Comparison of ENCODE assay signal across 27 mouse cellular contexts in the genomic region with DNA sequence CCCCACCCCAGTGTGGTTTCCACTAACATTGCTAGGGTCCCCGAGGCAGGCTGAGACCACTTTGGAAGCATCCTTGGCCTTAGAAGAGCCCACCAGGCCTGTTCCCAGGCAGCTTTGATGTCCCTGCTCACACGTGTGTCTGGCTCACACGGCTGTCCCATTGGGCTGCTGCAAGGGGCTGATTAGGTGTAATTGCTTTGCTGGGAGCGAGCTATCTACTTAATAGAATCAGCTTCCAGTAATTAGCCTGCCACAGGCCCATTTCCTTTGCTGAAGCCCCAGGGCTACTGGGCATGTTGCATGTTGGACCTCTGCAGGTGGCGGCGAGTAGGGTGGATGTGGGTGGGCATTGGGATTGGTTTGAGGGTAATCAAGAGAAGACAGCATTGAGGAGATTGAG. TPM values are rescaled to one million over a fixed set of nuclear protein-coding genes. Genes with fewer than 3 reads are reported as not detected.
DNase-seq lines count a peak whose midpoint lies in the region; ATAC-seq and TF ChIP-seq lines count a peak whose summit lies in the region.
"Had no signal": no experiment of that assay in that cellular context is flagged by ENCODE, and none has a peak within 500 bp of the region (broad histone marks: within the 10 kb centered on the region; RNA-seq: fewer than 3 reads in every experiment).

No protein-coding gene starts in this region.

- ATAC-seq in forebrain, embryonic 14.5 days = no peak
- no peak for ATAC-seq in forebrain, embryonic 13.5 days
- 0 out of 2 replicates have a peak, but pooled peaks have one; percentile 58 for ATAC-seq in midbrain, embryonic 13.5 days
- ATAC-seq: activated CD4-positive, CD25-positive, alpha-beta regulatory T cell, adult 4 months; intestine, embryonic 16.5 days; Patski had no signal

- no peak for TF ChIP-seq CTCF in brain, embryonic 14.5 days (IDR thresholded peaks at IDR 0.05; ENCODE audit: borderline replicate concordance, extremely low read depth, insufficient read depth, insufficient read length)

- no peak overlapping the region for H3K4me2 ChIP-seq in forebrain, embryonic 14.5 days (ENCODE audit: low read length)
- no peak overlapping the region for H3K4me2 ChIP-seq in forebrain, embryonic 13.5 days
- no peak overlapping the region for H3K4me2 ChIP-seq in midbrain, embryonic 13.5 days (replicated peaks)
- H3K4me2 ChIP-seq: embryonic facial prominence, embryonic 12.5 days; hindbrain, embryonic 15.5 days had no signal

- peak; percentile 35 for DNase-seq in adrenal gland, adult 2 months
- DNase-seq in adrenal gland, postnatal 10 days = no peak
- DNase-seq in forebrain, embryonic 14.5 days (ENCODE audit: low spot score) = peak; percentile 41
- DNase-seq in midbrain, embryonic 10.5 days (ENCODE audit: low spot score) = no peak
- peak; percentile 65 for DNase-seq in brain, embryonic 14.5 days (ENCODE audit: low read depth)
- no peak for DNase-seq in lung, adult 18-20 months
- DNase-seq: adrenal gland, postnatal 25 days; cerebellum, adult 11 months; embryo, embryonic 11 days; gastrocnemius, postnatal 36 days; heart, adult 11 months; kidney, adult 2 months had no signal

- H3K4me3 ChIP-seq in forebrain, embryonic 14.5 days (ENCODE audit: low read depth, low read length) = no peak overlapping the region
- H3K4me3 ChIP-seq in forebrain, embryonic 13.5 days = no peak overlapping the region
- no peak overlapping the region for H3K4me3 ChIP-seq in midbrain, embryonic 13.5 days (replicated peaks)
- no peak overlapping the region for H3K4me3 ChIP-seq in midbrain, embryonic 10.5 days
- H3K4me3 ChIP-seq: embryonic facial prominence, embryonic 12.5 days; hindbrain, embryonic 15.5 days had no signal

- H3K27me3 ChIP-seq in forebrain, embryonic 14.5 days (replicated peaks; ENCODE audit: control insufficient read depth, insufficient read depth, low read length) = no peaks in the 10 kb centered on the region
- peaks cover 11% of the 10 kb centered on the region; the same call in 1 of the 2 replicates for H3K27me3 ChIP-seq in forebrain, embryonic 13.5 days
- H3K27me3 ChIP-seq in midbrain, embryonic 13.5 days = peaks cover 14% of the 10 kb centered on the region
- peaks cover 7% of the 10 kb centered on the region for H3K27me3 ChIP-seq in midbrain, embryonic 10.5 days (ENCODE audit: low read depth, poor library complexity, severe bottlenecking)

- no peak for TF ChIP-seq POLR2A in brain, embryonic 14.5 days (IDR thresholded peaks at IDR 0.05; ENCODE audit: borderline replicate concordance, extremely low read depth, insufficient read depth, insufficient read length, poor library complexity, severe bottlenecking)

- H3K4me1 ChIP-seq in forebrain, embryonic 14.5 days (ENCODE audit: control insufficient read depth, insufficient read depth, low read length) = no peaks in the 10 kb centered on the region
- no peaks in the 10 kb centered on the region for H3K4me1 ChIP-seq in forebrain, embryonic 13.5 days
- no peaks in the 10 kb centered on the region for H3K4me1 ChIP-seq in midbrain, embryonic 13.5 days (replicated peaks)
- peaks cover 8% of the 10 kb centered on the region; the same call in 1 of the 2 replicates for H3K4me1 ChIP-seq in midbrain, embryonic 10.5 days
- H3K4me1 ChIP-seq: embryonic facial prominence, embryonic 12.5 days had no signal

- H3K36me3 ChIP-seq in forebrain, embryonic 14.5 days (ENCODE audit: control insufficient read depth, insufficient read depth, low read length) = no peaks in the 10 kb centered on the region
- no peaks in the 10 kb centered on the region for H3K36me3 ChIP-seq in forebrain, embryonic 13.5 days (ENCODE audit: poor library complexity, severe bottlenecking)
- no peaks in the 10 kb centered on the region for H3K36me3 ChIP-seq in midbrain, embryonic 13.5 days
- H3K36me3 ChIP-seq in midbrain, embryonic 10.5 days = no peaks in the 10 kb centered on the region
- H3K36me3 ChIP-seq: embryonic facial prominence, embryonic 12.5 days; hindbrain, embryonic 15.5 days had no signal

- H3K9me3 ChIP-seq in forebrain, embryonic 14.5 days (replicated peaks; ENCODE audit: control insufficient read depth, low read length) = no peaks in the 10 kb centered on the region
- H3K9me3 ChIP-seq in forebrain, embryonic 13.5 days (replicated peaks) = no peaks in the 10 kb centered on the region
- H3K9me3 ChIP-seq in midbrain, embryonic 13.5 days = no peaks in the 10 kb centered on the region
- no peaks in the 10 kb centered on the region for H3K9me3 ChIP-seq in midbrain, embryonic 10.5 days (replicated peaks)
- H3K9me3 ChIP-seq: embryonic facial prominence, embryonic 12.5 days; hindbrain, embryonic 15.5 days had no signal

- WGBS in forebrain, embryonic 14.5 days = 34% methylated on average over 6 of the region's 6 CpGs
- 38% methylated on average over 6 of the region's 6 CpGs for WGBS in forebrain, embryonic 13.5 days
- 56% methylated on average over 6 of the region's 6 CpGs for WGBS in midbrain, embryonic 13.5 days
- WGBS in midbrain, embryonic 10.5 days = 83% methylated on average over 6 of the region's 6 CpGs

- no peak overlapping the region for H3K27ac ChIP-seq in forebrain, embryonic 14.5 days (ENCODE audit: low read depth, low read length)
- H3K27ac ChIP-seq in forebrain, embryonic 13.5 days = no peak overlapping the region
- H3K27ac ChIP-seq in midbrain, embryonic 13.5 days = no peak overlapping the region; the same call in 1 of the 2 replicates
- no peak overlapping the region for H3K27ac ChIP-seq in midbrain, embryonic 10.5 days (replicated peaks)
- H3K27ac ChIP-seq: embryonic facial prominence, embryonic 12.5 days; hindbrain, embryonic 15.5 days had no signal

- no peak overlapping the region for H3K9ac ChIP-seq in forebrain, embryonic 14.5 days (ENCODE audit: low read length)
- H3K9ac ChIP-seq in forebrain, embryonic 13.5 days = no peak overlapping the region
- no peak overlapping the region for H3K9ac ChIP-seq in midbrain, embryonic 13.5 days (replicated peaks)
- H3K9ac ChIP-seq: embryonic facial prominence, embryonic 12.5 days; hindbrain, embryonic 15.5 days had no signal

RNA-seq across cellular contexts. Expression of a gene that starts 7.2 kb away (rescaled TPM):
- total RNA-seq in adrenal gland, adult 2 months (2021) = 1,000 to 10,000 TPM; 1,225 to 1,281 TPM
- 6,176 and 11,313 TPM in 2 replicates for polyA plus RNA-seq in adrenal gland, adult 2 months (2012; rRNA removed)
- 100 to 1,000 TPM; 549 to 558 TPM for total RNA-seq in adrenal gland, postnatal 10 days (2021)
- polyA plus RNA-seq in forebrain, embryonic 14.5 days (2014; fragmentation: Nextera tagmentation; extraction: Ambion mirVana) = 2.1 and 2.5 TPM in 2 replicates
- polyA plus RNA-seq in forebrain, embryonic 13.5 days (2015; fragmentation: Nextera tagmentation; extraction: Ambion mirVana) = 1.0 TPM in 2 replicates
- polyA plus RNA-seq in midbrain, embryonic 13.5 days (2015; fragmentation: Nextera tagmentation; extraction: Ambion mirVana) = 1.9 and 2.0 TPM in 2 replicates
- 0.12 and 0.27 TPM in 2 replicates for polyA plus RNA-seq in midbrain, embryonic 10.5 days (2016; fragmentation: Nextera tagmentation; extraction: Ambion mirVana)
- 5.5 and 10.9 TPM in 2 replicates for polyA plus RNA-seq in brain, embryonic 14.5 days (2012; rRNA removed)
- total RNA-seq: common myeloid progenitor, adult 5-6 weeks; MEL had no signal
- polyA plus RNA-seq: activated CD4-positive, CD25-positive, alpha-beta regulatory T cell, adult 4 months; C2C12; Patski had no signal

RNA-seq across cellular contexts. Expression of a gene that starts 35.1 kb away (rescaled TPM):
- 1 to 10 TPM in 1 of 2 experiments, under 1 TPM in 1; 0.92 to 2.4 TPM for total RNA-seq in adrenal gland, adult 2 months (2021)
- 1.7 and 3.4 TPM in 2 replicates for polyA plus RNA-seq in adrenal gland, adult 2 months (2012; rRNA removed)
- total RNA-seq in adrenal gland, postnatal 10 days (2021) = 1 to 10 TPM in 1 of 2 experiments, under 1 TPM in 1; 0.67 to 1.1 TPM
- not detected in 2 replicates for polyA plus RNA-seq in forebrain, embryonic 14.5 days (2014; fragmentation: Nextera tagmentation; extraction: Ambion mirVana)
- not detected in 2 replicates for polyA plus RNA-seq in forebrain, embryonic 13.5 days (2015; fragmentation: Nextera tagmentation; extraction: Ambion mirVana)
- polyA plus RNA-seq in midbrain, embryonic 13.5 days (2015; fragmentation: Nextera tagmentation; extraction: Ambion mirVana) = not detected in 2 replicates
- polyA plus RNA-seq in midbrain, embryonic 10.5 days (2016; fragmentation: Nextera tagmentation; extraction: Ambion mirVana) = not detected in 2 replicates
- not detected in 2 replicates for polyA plus RNA-seq in brain, embryonic 14.5 days (2012; rRNA removed)
- total RNA-seq: common myeloid progenitor, adult 5-6 weeks; gastrocnemius, adult 8-10 months; gastrocnemius, postnatal 36 days; heart, postnatal 10 days; hematopoietic stem cell, adult 5-6 weeks; MEL had no signal
- polyA plus RNA-seq: activated CD4-positive, CD25-positive, alpha-beta regulatory T cell, adult 4 months; C2C12; embryonic facial prominence, embryonic 12.5 days; forebrain, embryonic 11.5 days; heart, embryonic 14.5 days; hindbrain, embryonic 15.5 days; intestine, embryonic 16.5 days; kidney, adult 2 months; Patski had no signal

Comparison
In these comparisons a context has a peak if more than half of its experiments do, and no peak if none do; other contexts are left out.
1. DNase-seq: peak in adrenal gland, adult 2 months (single experiment), forebrain, embryonic 14.5 days (single experiment) and brain, embryonic 14.5 days (single experiment); none in adrenal gland, postnatal 10 days (single experiment), midbrain, embryonic 10.5 days (single experiment) and lung, adult 18-20 months (0 of 2).
2. RNA of a gene that starts 7.2 kb away (polyA plus RNA-seq): 6,176 to 11,313 TPM in adrenal gland, adult 2 months; 5.5 to 10.9 TPM in brain, embryonic 14.5 days, 2.1 to 2.5 TPM in forebrain, embryonic 14.5 days, 1.9 to 2.0 TPM in midbrain, embryonic 13.5 days, 1.0 TPM in forebrain, embryonic 13.5 days and 0.12 to 0.27 TPM in midbrain, embryonic 10.5 days; every median in the first group is over 100 times any median in the second.